Comparison of ENCODE assay signal across 8 mouse cellular contexts in genomic region chr1:36088367-36088766, GRCm38 (mm10). TPM values are rescaled to one million over a fixed set of nuclear protein-coding genes. Genes with fewer than 3 reads are reported as not detected.
DNase-seq lines count a peak whose midpoint lies in the region; ATAC-seq and TF ChIP-seq lines count a peak whose summit lies in the region.

No protein-coding gene starts in this region.

- H3K4me2 ChIP-seq in lung, embryonic 14.5 days, result 0 out of 2 replicates have a peak overlapping the region, but pooled peaks have one; percentile 5
- H3K4me2 ChIP-seq in embryonic facial prominence, embryonic 12.5 days (replicated peaks), result no peak overlapping the region
- no peak overlapping the region for H3K4me2 ChIP-seq in kidney, embryonic 16.5 days (replicated peaks; ENCODE audit: low read depth, low read length)
- peak overlapping the region; percentile 20 for H3K4me2 ChIP-seq in neural tube, embryonic 12.5 days (replicated peaks)

- no peaks in the 10 kb centered on the region for H3K9me3 ChIP-seq in lung, embryonic 14.5 days (ENCODE audit: low read depth, low read length)
- no peaks in the 10 kb centered on the region for H3K9me3 ChIP-seq in embryonic facial prominence, embryonic 12.5 days
- no peaks in the 10 kb centered on the region for H3K9me3 ChIP-seq in kidney, embryonic 16.5 days (ENCODE audit: low read length)
- no peaks in the 10 kb centered on the region for H3K9me3 ChIP-seq in neural tube, embryonic 12.5 days

- intact Hi-C loops in left cerebral cortex, postnatal 25 days (cut with DNase I), result no loop called here

- DNase-seq in lung, embryonic 14.5 days, result no peak
- no peak for DNase-seq in lung, adult 2 months
- DNase-seq in left cerebral cortex, postnatal 25 days (ENCODE audit: low spot score in 2 of 2), result no peak
- DNase-seq in left cerebral cortex, adult 11 months (ENCODE audit: low spot score), result no peak
- no peak for DNase-seq in frontal cortex, postnatal 36 days (ENCODE audit: low spot score in 2 of 2)

- H3K27ac ChIP-seq in lung, embryonic 14.5 days (ENCODE audit: low read depth), result peak overlapping the region; percentile 25; the same call in 1 of the 2 replicates
- H3K27ac ChIP-seq in embryonic facial prominence, embryonic 12.5 days, result peak overlapping the region; percentile 38; the same call in 1 of the 2 replicates
- H3K27ac ChIP-seq in kidney, embryonic 16.5 days (ENCODE audit: low read length), result peak overlapping the region; percentile 70
- H3K27ac ChIP-seq in neural tube, embryonic 12.5 days, result no peak overlapping the region

- H3K4me3 ChIP-seq in lung, embryonic 14.5 days (ENCODE audit: low read depth, low read length), result no peak overlapping the region
- no peak overlapping the region for H3K4me3 ChIP-seq in lung, adult 2 months (replicated peaks; ENCODE audit: extremely low read depth, low read depth, low read length)
- H3K4me3 ChIP-seq in embryonic facial prominence, embryonic 12.5 days, result no peak overlapping the region
- H3K4me3 ChIP-seq in kidney, embryonic 16.5 days (ENCODE audit: low read length), result no peak overlapping the region
- no peak overlapping the region for H3K4me3 ChIP-seq in neural tube, embryonic 12.5 days

- H3K27me3 ChIP-seq in lung, embryonic 14.5 days (ENCODE audit: insufficient read depth, low read length), result no peaks in the 10 kb centered on the region
- H3K27me3 ChIP-seq in embryonic facial prominence, embryonic 12.5 days, result no peaks in the 10 kb centered on the region
- no peaks in the 10 kb centered on the region for H3K27me3 ChIP-seq in kidney, embryonic 16.5 days (ENCODE audit: insufficient read depth, low read length)
- no peaks in the 10 kb centered on the region for H3K27me3 ChIP-seq in neural tube, embryonic 12.5 days (replicated peaks)

- TF ChIP-seq CTCF in lung, embryonic 14.5 days (IDR thresholded peaks at IDR 0.05; ENCODE audit: low read depth), result no peak
- TF ChIP-seq CTCF in lung, adult 2 months (IDR thresholded peaks at IDR 0.05; ENCODE audit: insufficient read depth, low read length), result no peak

- no peak overlapping the region for H3K9ac ChIP-seq in lung, embryonic 14.5 days
- H3K9ac ChIP-seq in embryonic facial prominence, embryonic 12.5 days, result no peak overlapping the region
- H3K9ac ChIP-seq in kidney, embryonic 16.5 days (replicated peaks; ENCODE audit: low read length), result 0 out of 2 replicates have a peak overlapping the region, but pooled peaks have one; percentile 4
- peak overlapping the region; percentile 17; the same call in 1 of the 2 replicates for H3K9ac ChIP-seq in neural tube, embryonic 12.5 days

- peaks cover 9% of the 10 kb centered on the region; the same call in 1 of the 2 replicates for H3K4me1 ChIP-seq in lung, embryonic 14.5 days (ENCODE audit: insufficient read depth)
- H3K4me1 ChIP-seq in lung, adult 2 months (ENCODE audit: control insufficient read depth, insufficient read depth, low read length), result peaks cover 12% of the 10 kb centered on the region
- peaks cover 23% of the 10 kb centered on the region for H3K4me1 ChIP-seq in embryonic facial prominence, embryonic 12.5 days
- peaks cover 43% of the 10 kb centered on the region for H3K4me1 ChIP-seq in kidney, embryonic 16.5 days (ENCODE audit: insufficient read depth, low read length)
- peaks cover 34% of the 10 kb centered on the region for H3K4me1 ChIP-seq in neural tube, embryonic 12.5 days

- ATAC-seq in lung, embryonic 14.5 days (ENCODE audit: insufficient read depth), result peak; percentile 52; the same call in 1 of the 2 replicates
- peak; percentile 67; the same call in 1 of the 2 replicates for ATAC-seq in embryonic facial prominence, embryonic 12.5 days (ENCODE audit: insufficient number of reproducible peaks, insufficient read depth, low FRiP score, low TSS enrichment)
- peak; percentile 52 for ATAC-seq in kidney, embryonic 16.5 days (ENCODE audit: low FRiP score, low TSS enrichment)
- peak; percentile 51; the same call in 1 of the 2 replicates for ATAC-seq in neural tube, embryonic 12.5 days (ENCODE audit: low FRiP score, low read depth)

- peaks cover 18% of the 10 kb centered on the region; the same call in 1 of the 2 replicates for H3K36me3 ChIP-seq in lung, embryonic 14.5 days (ENCODE audit: insufficient read depth)
- peaks cover 22% of the 10 kb centered on the region for H3K36me3 ChIP-seq in embryonic facial prominence, embryonic 12.5 days
- H3K36me3 ChIP-seq in kidney, embryonic 16.5 days (ENCODE audit: insufficient read depth, low read length), result peaks cover 35% of the 10 kb centered on the region
- H3K36me3 ChIP-seq in neural tube, embryonic 12.5 days, result peaks cover 26% of the 10 kb centered on the region

- TF ChIP-seq POLR2A in lung, adult 2 months (IDR thresholded peaks at IDR 0.05; ENCODE audit: borderline replicate concordance, extremely low read depth, low read depth, low read length), result no peak

- 60% methylated on average over 4 of the region's 4 CpGs for WGBS in lung, embryonic 14.5 days
- WGBS in lung, adult 2 months, result 53% methylated on average over 4 of the region's 4 CpGs
- 61% methylated on average over 4 of the region's 4 CpGs for WGBS in embryonic facial prominence, embryonic 12.5 days
- WGBS in kidney, embryonic 16.5 days, result 47% methylated on average over 4 of the region's 4 CpGs
- 61% methylated on average over 4 of the region's 4 CpGs for WGBS in neural tube, embryonic 12.5 days

RNA-seq across cellular contexts. Expression of gene Hs6st1, which starts 20.2 kb away (rescaled TPM):
- 14.2 and 16.2 TPM in 2 replicates for polyA plus RNA-seq in lung, embryonic 14.5 days (2014; fragmentation: Nextera tagmentation; extraction: Ambion mirVana)
- 33.8 and 35.0 TPM in 2 replicates for polyA plus RNA-seq in lung, adult 2 months (2012; rRNA removed)
- polyA plus RNA-seq in embryonic facial prominence, embryonic 12.5 days (2016; fragmentation: Nextera tagmentation; extraction: Ambion mirVana), result 9.2 and 18.3 TPM in 2 replicates
- polyA plus RNA-seq in kidney, embryonic 16.5 days (2015; fragmentation: Nextera tagmentation; extraction: Ambion mirVana), result 8.0 and 8.5 TPM in 2 replicates
- 28.1 and 34.4 TPM in 2 replicates for polyA plus RNA-seq in neural tube, embryonic 12.5 days (2016; fragmentation: Nextera tagmentation; extraction: Ambion mirVana)
- total RNA-seq in left cerebral cortex, postnatal 25 days (2021), result 10 to 100 TPM; 57.7 to 57.9 TPM

Comparison
In these comparisons a context has a peak if more than half of its experiments do, and no peak if none do; other contexts are left out.
1. H3K4me2 ChIP-seq: peak in lung, embryonic 14.5 days (single experiment) and neural tube, embryonic 12.5 days (single experiment); none in embryonic facial prominence, embryonic 12.5 days (single experiment) and kidney, embryonic 16.5 days (single experiment).
2. H3K9ac ChIP-seq: peak in kidney, embryonic 16.5 days (single experiment) and neural tube, embryonic 12.5 days (single experiment); none in lung, embryonic 14.5 days (single experiment) and embryonic facial prominence, embryonic 12.5 days (single experiment).
3. Peak in every context shown above with its lines, with median percentiles within 50 percentile points of each other: ATAC-seq.